Mouse (Mus musculus) frontal cortex, postnatal 25 days (tissue): Measurements from ENCODE around the gene Eif4b.

Source experiments
- DNase-seq, 2 experiments: peaks; one replicate each; pipeline ENCODE4 v3.0.0; 2022; ENCODE audit warnings: low spot score in 2 of 2

Gene Eif4b

GRCm38 (mm10) chr15:102101672-102102541, 28.3 kb downstream of the Eif4b start:
- DNase-seq: no peak

GRCm38 (mm10) chr15:102102548-102103121, 29.1 kb downstream of the Eif4b start:
- DNase-seq: no peak

GRCm38 (mm10) chr15:102103371-102103946, 29.9 kb downstream of the Eif4b start:
- no peak for DNase-seq

- DNase-seq: no peak
These were observed 30.5 kb downstream of the Eif4b start for GRCm38 (mm10) chr15:102103947-102104555.

GRCm38 (mm10) chr15:102105360-102105759, 31.8 kb downstream of the Eif4b start:
- no peak for DNase-seq

- no peak for DNase-seq
These were observed 32.5 kb downstream of the Eif4b start for GRCm38 (mm10) chr15:102105764-102106730.

- DNase-seq: no peak
These were observed 33.3 kb downstream of the Eif4b start for GRCm38 (mm10) chr15:102106754-102107456.

- DNase-seq: peak; percentile 59 to 71
These were observed 34.4 kb downstream of the Eif4b start for GRCm38 (mm10) chr15:102107689-102108573.

GRCm38 (mm10) chr15:102108651-102109525, 35.3 kb downstream of the Eif4b start:
- peak; percentile 56 to 68 for DNase-seq

- DNase-seq: no peak
These were observed 36.7 kb downstream of the Eif4b start for GRCm38 (mm10) chr15:102110271-102110670.

- DNase-seq: no peak
These were observed 37.3 kb downstream of the Eif4b start for GRCm38 (mm10) chr15:102110701-102111494.

GRCm38 (mm10) chr15:102111495-102111829, 37.9 kb downstream of the Eif4b start:
- no peak for DNase-seq

- DNase-seq: no peak
These were observed 38.6 kb downstream of the Eif4b start for GRCm38 (mm10) chr15:102112181-102112580.

GRCm38 (mm10) chr15:102112827-102113226, 39.3 kb downstream of the Eif4b start:
- DNase-seq: no peak

GRCm38 (mm10) chr15:102113674-102114073, 40.1 kb downstream of the Eif4b start:
- no peak for DNase-seq

GRCm38 (mm10) chr15:102114651-102115260, 41.2 kb downstream of the Eif4b start:
- DNase-seq: no peak

GRCm38 (mm10) chr15:102115731-102116231, 42.2 kb downstream of the Eif4b start:
- no peak for DNase-seq
